Mouse (Mus musculus) embryo, embryonic 10.5 days (tissue): Measurements from ENCODE around the gene Ppil6.

Source experiments
- DNase-seq: peaks from one replicate; pipeline ENCODE4 v3.0.0-alpha.2; 2015; ENCODE audit warnings: low spot score

Ppil6 gene

DNA sequence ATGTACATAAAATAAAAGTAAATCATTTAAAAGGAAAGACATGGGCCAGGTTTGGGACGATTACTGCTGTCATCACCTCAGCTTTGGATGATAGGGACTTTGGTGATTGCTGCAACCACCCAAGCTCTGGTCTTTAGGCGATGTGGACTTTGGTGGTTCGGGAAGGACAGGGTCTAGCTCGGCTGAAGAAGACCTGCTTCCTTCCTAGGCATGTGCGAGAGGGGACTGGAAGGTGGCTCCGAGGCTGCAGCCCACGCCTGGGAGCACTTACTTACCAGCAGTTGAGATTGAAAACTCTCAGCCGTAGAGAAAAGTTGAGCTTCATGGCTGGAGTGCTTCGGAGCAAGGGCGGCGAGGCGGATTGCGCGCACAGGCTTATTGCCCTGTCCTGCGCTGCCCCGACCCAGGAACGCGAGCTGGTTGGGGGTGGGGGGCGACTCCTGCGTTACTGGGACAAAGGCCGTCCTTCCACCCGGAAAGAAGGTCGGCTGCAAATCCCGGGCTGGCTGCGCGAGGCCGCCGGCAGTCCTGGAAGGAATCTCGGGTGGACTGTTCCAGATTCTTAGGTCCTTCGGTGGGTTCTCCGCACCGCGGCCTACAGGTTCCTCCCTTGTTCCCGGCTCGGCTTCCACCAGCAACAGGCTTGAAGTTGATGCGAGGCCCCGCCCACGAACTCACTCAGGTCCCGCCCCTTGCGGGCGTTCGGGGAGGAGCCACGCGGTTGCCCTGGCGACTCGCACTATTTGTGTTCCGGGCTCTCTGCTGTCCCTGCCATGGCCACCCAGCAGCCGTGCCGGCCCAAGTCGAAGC is at the start of gene Ppil6, which contains the start of gene Smpd2:
TSS of gene Ppil6 (plus strand) at position 732 of the 810 bp plus-strand sequence.
TSS of gene Smpd2 (minus strand) at position 662 of the 810 bp plus-strand sequence.
- DNase-seq, result peak; percentile 97

DNA sequence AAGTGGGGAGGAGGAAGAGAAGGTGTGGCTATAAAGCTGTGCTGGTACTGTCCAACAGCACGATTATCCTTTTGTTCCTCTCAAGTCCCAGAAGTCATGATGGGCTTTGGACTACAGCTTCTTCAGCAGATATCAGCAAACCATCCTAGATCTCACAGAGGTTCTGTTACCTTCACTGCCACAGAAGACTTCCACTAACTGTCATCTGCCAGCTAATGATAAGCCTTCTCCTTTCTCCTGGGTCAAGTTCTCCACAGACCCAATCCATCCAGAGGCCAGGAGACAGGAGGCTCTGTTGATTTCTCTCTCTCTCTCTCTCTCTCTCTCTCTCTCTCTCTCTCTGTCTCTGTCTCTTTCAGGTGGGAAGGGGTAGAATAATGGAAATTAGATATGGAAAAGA is 42.0 kb upstream of the Ppil6 start:
- DNase-seq, result no peak

DNA sequence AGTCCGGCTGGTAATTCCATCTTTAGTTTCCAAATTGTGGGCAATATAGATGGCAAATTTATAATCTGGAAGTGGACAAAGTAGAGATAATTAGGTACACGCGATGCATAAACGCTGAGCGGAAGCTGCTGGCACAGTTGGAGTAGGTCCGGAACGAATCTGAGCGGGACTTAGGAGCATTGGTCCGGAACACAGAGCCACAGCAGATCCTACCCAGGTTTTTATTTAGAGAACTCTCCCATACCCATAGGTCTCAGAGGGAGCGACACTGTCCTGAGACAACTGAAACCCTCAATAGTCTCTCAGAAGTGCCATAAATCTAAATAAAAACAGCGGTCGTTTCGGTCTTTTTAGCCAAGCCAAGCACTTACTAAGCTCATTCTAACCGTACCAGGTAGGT is 40.6 kb upstream of the Ppil6 start:
- peak; percentile 68 for DNase-seq

DNA sequence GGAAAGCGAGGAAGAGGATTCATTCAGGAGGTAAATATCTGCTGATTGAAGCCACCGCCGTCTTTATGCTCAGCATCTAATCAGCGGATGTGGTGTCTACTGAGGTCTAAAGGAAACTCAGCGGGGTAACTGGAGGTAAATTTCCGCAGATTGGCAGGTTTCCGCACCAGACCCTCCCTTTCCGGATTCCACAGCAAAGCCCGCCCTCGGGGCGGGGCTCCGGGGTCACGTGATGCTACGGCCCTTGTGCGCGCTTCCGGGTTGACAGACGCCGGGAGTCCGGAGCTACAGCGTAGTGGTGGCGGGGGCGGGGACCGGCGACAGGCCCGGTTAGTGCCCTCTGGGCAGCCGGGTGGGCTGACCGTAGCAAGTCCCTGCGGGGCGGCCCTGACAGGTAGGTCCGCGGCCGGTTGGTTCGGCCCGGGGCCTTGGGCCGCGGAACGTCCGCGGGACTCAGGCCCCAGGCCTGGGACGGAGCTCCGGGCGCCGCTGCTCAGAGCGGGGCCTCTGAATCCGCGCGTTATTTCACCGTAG is 40.0 kb upstream of the Ppil6 start, which contains the start of gene Zbtb24:
TSS of gene Zbtb24 (plus strand) at position 247 of the 534 bp plus-strand sequence.
- peak; percentile 98 for DNase-seq

DNA sequence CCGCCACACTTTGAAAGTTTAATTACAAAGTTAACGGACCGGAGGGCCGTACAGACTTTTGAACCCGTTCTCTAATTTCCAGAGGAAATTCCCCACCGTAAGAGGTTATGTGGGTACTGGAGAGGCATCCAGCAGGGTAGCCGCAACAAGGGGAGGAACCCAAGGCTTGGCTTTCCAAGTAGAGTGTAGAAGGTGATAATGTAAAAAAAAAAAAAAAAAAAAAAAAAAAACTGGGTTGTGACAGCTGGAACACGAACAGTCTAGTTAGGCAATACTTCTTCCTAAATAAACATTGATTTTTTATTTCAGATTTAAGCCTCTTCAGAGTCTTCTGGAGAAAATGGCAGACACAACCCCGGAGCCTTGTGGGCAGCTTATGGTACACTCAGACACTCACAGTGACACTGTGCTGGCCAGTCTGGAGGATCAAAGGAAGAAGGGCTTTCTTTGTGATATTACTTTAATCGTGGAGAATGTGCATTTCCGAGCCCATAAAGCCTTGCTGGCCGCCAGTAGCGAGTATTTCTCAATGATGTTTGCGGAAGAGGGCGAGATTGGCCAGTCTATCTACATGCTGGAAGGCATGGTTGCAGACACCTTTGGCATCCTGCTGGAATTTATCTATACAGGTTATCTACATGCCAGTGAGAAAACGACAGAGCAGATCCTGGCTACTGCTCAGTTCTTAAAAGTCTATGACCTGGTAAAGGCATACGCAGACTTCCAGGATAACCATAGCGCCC is 39.3 kb upstream of the Ppil6 start:
- DNase-seq, result no peak

DNA sequence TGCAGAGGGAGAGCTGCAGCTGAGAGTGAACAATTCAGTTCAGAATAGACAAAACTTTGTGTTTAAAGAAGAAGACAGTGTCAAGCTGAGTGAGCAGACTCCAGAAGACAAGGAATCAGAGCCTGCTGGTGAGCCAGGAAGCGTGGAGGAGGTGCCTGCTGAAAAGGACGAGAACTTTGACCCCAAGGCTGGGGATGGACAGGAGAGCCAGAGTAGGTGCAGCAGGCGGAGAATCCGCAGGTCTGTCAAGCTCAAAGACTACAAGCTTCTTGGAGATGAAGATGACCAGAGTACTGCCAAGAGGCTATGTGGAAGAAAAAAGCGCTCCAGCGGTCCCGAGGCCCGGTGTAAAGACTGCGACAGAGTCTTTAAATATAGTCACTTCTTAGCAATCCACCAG is 38.6 kb upstream of the Ppil6 start:
- DNase-seq, result no peak

DNA sequence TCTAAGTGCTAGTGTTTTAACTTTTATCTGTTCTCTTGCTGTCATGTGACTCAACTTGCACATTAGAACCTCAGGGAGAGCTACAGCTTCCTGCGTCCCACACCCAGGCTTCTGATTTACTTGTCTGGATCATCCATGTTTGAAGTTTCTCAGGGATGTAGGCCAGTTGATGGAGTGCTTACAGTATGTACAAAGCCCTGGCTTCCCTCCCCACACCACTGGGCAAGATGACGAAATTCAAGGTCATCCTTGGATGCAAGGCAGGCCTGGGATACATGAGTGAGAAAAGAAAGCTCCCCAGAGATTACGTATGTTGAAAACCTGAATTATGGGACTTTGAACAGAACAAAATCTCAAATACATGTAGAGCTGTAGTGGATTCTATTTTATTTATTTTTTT is 37.4 kb upstream of the Ppil6 start:
- no peak for DNase-seq

DNA sequence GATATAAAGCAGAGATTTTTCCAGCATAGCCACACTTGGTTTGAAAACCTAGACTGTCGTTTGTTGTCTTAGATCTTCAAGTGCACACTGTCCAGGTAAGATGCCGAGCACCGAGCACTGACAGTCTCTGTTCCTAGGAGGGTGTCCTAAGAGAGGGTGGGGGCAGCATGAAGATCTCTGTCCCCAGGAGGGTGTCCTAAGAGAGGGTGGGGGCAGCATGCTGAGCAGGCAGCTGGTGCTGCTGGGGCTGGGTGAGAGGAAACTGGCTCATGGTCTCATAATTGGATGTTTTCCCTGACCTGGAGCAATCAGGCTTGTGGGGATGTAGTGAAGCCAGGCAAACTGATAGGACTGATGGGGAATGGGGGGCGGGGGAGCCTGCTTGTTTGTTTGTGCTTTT is 30.2 kb upstream of the Ppil6 start:
- no peak for DNase-seq

DNA sequence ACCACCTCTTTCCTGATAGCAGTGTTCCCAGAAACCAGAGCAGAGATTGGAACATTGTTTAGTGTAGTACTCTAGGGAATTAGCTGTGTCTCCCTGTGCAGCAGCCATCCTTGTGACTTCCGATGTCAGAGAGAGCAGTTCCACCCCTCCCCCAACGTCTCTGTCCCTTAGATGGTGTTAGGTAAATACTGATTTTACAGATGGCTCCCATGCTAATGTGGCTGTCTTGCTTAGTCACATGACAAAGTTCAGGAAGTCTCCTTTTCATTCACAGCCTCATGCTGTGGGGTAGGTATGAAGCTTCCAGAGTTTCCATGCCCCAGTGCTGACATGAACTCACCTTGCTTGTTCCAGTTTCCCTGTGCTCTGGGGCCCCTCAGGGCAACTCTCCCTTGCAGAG is 29.7 kb upstream of the Ppil6 start:
- no peak for DNase-seq

DNA sequence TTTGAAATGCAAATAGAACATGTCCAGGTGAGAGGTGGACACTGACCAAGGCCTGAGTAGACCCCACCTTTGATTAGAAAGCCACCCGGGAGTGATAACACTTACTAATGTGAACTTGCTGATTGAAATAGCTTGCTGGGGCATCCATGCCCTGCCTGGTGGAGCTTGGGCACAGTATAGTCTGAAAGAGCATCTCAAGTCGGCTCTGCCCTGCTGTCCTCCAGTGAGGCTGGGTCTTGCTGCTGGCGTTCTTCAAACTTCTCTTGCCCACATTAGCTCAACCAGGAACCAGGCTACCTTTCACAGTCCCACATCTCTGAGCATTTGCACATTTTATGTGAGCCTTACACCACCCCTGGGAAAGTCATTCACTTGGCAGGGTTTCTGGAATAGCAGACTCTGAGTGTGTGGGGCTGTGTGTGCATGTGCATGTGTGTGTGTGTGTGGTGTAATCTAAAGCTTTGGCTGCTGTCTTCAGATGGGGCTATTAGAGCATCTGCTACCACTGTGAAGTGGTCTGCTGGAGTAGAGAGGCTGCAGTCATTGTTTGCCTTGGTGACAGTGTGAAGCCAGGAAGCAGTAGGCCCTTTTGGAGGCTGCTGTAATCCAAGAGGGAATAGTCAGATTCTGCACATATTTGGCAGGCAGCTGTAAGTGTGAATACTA is 29.0 kb upstream of the Ppil6 start:
- no peak for DNase-seq

DNA sequence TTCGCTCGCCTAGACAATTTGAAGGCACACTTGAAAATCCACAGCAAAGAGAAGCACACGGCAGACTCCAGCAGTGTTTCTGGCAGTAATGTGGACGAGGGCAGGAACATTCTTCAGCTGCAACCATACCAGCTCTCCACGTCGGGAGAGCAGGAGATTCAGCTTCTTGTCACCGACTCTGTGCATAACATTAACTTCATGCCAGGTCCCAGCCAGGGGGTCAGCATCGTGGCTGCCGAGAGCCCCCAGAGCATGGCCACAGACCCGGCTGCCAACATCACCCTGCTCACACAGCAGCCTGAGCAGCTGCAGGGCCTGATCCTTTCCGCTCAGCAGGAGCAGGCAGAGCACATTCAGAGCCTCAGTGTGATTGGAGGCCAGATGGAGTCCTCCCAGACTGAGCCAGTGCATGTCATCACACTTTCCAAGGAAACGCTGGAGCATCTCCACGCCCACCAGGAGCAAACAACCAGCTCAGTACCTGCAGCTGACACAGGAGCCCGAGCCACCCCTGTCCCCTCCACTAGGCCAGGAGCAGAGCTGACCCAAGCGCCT is 25.8 kb upstream of the Ppil6 start:
- DNase-seq, result no peak

DNA sequence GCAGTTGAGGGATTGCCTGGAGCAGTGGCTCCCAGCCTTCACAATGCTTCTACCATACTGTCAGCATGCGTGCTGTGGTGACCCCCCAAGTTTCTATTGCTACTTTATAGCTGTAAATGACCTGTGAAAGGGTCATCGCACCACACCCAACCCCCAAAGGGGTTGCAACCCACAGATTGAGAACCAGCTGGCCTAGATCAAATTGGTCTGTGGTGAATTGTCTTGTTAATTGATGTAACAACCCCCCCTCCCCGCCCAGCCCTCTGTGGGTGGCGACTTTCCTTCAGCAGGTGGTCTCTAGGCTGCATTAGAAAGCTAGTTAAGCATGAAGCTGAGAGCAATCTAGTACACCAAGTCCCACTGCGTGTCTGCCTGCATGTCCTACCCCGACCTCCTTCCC is 22.9 kb upstream of the Ppil6 start:
- DNase-seq, result no peak

DNA sequence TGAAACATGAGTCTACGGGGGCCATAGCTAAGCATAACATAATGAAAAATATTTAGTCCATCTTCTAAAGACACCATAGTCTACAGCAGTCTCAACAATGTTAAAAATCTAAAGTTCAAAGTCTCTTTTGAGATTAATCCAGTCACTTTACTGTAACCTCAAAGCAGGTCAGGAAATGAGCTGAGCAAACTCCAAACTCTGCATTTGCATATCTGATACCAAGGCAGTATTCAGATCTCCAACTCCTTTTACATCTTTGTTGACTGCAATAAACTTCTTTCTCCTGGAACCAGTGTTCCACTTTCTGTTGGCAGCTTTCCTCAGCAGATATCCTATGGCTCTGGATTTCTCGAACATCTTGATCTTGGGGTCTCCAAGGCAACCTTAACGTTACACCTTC is 19.5 kb upstream of the Ppil6 start:
- no peak for DNase-seq

DNA sequence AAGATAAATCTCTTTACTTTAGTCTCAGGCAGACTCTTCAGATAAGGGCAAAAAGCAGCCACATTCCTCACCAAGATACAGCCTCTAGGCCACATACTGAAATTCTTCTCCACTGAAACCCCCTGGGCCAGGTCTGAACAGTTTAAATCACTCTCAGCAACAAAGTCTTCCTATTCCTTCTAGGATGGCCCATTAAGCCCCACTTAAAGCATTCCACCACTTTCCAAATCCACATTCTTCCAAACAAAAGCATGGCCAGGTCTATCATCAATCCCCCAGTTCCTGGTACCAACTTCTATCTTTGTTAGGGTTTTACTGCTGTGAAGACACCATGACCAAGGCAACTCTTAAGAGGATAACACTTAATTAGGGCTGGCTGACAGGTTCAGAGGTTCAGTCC is 17.7 kb upstream of the Ppil6 start:
- no peak for DNase-seq

DNA sequence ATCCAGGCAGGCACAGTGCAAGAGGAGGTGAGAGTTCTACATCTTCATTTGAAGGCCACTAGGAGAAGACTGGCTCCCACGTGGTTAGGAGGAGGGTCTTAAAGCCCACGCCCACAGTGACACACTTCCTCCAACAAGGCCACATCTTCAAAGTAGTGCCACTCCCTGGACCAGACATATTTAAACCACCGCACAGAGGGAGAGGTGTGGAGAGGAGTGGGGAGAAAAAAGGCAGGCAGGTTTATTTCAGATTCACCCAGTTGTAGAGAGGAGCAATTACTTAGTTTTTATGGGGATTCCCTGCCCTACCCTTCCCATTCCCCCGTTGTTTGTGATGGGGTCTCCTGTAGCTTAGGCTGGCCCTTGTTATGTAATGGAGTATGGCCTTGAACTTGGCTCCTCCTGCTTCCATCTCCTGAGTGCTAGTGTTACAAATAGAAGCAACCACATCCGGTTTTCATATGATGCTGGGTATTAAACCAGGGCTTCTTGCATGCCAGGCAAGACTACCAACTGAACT is 17.2 kb upstream of the Ppil6 start:
- DNase-seq, result no peak

DNA sequence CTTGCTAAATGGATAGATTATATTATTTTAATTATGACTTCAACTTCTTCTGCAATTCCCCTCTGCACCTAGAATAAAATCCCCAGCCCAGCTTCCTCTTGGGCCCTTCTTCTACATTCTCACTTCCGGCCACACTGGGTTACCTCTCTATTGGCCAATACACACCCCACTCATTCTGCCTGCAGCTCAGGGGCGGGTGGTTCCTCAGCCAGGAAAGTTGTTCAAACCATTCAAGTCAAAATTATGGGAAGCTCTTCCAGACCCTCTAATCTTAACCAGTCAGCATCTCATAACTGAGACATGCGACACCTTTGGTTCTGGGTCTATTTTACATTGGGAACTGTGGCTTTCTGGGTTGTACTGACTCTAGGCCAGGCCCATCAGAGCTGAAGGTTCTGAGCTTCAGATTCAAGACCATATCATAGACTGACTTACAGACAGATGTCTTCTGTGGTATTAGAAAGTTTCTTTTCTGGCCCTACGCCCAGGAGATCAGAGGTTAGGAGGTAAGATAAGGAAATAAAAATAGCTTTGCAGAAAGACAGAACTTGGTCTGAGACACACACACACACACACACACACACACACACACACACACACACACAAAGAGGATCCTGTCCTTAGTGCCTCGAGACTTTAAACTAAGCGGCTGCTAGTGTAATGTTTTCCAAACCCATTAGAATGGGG is 16.3 kb upstream of the Ppil6 start:
- DNase-seq, result no peak

DNA sequence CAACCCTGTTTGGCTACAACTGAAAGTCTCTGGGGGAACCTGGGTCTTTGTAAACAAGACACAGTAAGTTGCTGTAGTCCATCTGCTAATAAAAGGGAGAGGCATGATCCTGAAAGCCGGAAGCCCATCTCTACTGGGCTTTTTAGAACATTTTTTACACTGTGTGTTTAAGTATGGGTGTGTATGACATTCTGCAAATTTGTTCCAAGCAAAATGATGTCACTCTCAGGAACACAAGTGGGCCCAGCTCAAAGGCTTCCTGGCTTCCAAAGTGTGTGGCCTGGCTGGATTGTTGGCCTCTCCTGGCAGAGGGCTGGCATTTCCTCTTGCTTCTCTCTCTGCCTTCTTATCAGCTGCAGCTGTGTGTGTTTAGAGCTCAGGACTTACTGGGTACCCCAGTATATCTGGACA is 15.3 kb upstream of the Ppil6 start:
- DNase-seq, result no peak

DNA sequence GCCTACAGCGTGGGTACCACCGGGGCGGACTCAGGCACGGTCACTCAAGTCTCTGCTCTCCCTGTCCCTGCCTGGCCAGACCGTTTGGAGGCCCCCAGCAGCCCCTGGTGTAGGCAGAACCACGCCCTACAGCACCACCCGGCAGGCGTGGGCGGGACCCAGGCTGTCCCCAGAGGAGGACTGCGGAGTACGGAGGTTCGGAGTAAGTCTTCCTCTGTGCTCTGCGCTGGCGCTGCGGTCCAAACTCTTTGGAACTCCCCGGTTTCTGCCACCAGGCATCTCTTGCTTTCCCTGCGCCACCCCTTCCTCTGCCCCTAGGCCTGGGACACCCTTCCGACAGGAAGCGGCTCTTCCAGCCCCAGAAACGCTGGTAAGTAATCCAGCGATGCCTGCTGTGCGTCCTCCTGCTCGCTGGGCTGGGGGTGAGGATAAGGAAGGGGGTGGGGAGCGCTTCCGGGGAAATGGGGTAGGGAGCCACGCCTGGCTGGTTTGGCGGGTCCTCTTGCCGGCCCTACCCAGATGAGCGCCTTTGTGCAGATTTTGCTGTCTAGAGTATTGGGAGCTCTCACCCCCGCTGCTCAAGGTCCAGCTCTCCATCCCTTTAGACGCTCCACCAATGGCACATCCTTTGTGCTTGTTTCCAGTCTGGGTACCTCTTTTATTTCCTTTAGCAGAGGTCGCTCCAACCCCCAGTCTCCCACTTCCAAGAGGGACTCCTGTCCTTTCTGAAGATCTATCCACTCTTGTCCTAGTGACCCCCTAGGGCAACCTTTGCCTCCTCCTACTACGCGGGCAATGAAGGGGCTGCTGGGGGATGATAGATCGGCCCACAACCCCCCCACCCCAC is 13.8 kb upstream of the Ppil6 start, which contains the start of gene Mical1:
TSS of gene Mical1 (plus strand) at position 144 of the 847 bp plus-strand sequence.
- peak; percentile 73 for DNase-seq

DNA sequence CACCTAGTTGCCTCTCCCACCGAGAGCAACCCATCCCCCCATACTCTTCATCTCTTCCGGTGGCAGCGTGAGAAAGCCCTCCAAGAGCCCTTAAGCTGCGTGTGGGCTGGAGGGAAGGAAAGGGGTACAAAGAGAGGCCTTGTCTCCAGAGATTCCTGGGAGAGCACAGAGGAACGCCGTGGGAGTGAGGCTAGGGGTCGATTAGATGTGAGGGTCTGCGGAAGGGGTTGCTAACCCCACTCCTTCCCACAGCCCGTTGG is 13.3 kb upstream of the Ppil6 start:
- DNase-seq, result peak; percentile 81
